Mouse (Mus musculus) T-helper 2 cell (primary cell): ENCODE results near the gene Vmn1r53.
"Not testable (repeated sequence)": the region's sequence is repeated elsewhere in the genome, so short reads cannot be mapped to it uniquely, and the experiment has no call there.

ENCODE experiments used
- in situ Hi-C: fragments of 300-600 bp; cut with MboI, MseI; formaldehyde crosslinking; loops from one replicate; pipeline ENCODE4 v1.15.1; 2025; ENCODE audit warnings: high pct_unique_total_duplicates

Gene Vmn1r53

GRCm38 (mm10) chr6:90224338-90224737 is at the start of gene Vmn1r53:
Gene Vmn1r53 (minus strand): TSS chr6:90224438.
- in situ Hi-C loops, result no loop called here

GRCm38 (mm10) chr6:90246000-90246399 is 21.8 kb upstream of the Vmn1r53 start, which contains the start of gene Vmn1r54:
Gene Vmn1r54 (plus strand): TSS chr6:90246300.
- in situ Hi-C loops, result no loop called here

- in situ Hi-C loops, result no loop called here
These were observed 19.8 kb upstream of the Vmn1r53 start for GRCm38 (mm10) chr6:90244019-90244418.

DNA sequence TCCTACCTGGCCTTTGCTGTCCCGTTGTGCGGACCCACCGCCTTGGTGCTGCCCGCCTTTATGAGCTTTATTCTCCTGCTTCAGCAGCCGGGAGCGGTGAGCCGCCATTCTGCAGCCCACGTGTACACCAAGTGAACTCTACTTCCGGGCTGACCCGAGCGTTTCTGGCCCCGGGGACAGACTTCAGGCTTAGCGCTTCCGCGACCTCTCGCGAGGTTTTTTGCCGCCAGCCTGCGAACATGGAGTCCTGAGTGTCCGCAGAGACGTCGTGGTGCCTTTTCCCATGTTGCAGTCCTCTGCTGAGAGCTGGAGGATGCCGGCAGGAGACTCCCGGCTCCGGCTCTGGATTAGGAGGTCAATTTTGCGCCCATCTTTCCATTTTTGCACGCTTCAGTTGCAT is 8.4 kb upstream of the Vmn1r53 start:
- in situ Hi-C loops, result no loop called here

DNA sequence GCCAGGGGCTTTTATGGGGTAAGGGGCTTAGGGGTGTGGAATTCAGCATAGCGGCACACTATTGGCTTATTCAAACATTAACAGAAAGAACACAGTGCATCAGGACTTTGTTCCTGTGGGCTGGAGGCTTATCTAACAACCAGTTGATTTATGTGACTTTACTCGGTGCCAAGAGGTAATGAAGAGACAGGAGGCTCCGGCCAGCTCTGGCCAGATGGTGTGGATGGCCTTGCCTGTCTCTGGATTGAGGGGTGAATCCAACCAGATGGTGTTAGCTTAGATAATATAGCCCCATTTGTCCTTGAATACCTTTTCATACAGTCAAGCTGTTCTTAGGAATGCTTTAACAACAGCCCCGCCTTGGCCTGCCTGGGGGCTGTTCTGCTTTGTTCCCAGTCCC is 7.9 kb upstream of the Vmn1r53 start:
- in situ Hi-C loops, result not testable (repeated sequence)

DNA sequence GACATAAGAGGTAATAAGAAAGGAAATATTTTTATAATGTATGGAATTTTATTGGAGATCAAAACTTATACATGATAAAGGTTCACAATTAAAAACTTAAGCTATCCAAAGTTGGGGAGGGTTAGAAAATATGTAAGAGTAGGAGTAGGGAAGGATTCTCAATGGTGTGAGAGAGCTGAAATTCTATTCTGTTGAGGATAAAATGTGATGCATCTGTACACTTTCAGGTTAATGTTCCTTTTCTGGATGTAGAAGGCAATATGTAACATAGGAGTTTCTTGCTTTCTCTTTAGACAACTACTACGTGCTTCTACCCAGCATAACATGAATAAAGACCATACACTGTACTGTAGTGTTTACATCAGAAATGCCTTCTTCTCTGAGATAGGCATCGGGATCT is 21.7 kb downstream of the Vmn1r53 start, which contains the start of gene V1ra8:
V1ra8 (plus strand) TSS at position 301 of the 400 bp plus-strand sequence.
- in situ Hi-C loops, result not testable (repeated sequence)

GRCm38 (mm10) chr6:90174508-90174907 is 49.7 kb downstream of the Vmn1r53 start, which contains the start of gene Vmn1r52:
Gene Vmn1r52 (plus strand): TSS chr6:90174808.
- in situ Hi-C loops, result no loop called here
